Comparison of ENCODE assay signal across 9 mouse cellular contexts in genomic region chr11:3786564-3786963, GRCm38 (mm10).
DNase-seq lines count a peak whose midpoint lies in the region; ATAC-seq and TF ChIP-seq lines count a peak whose summit lies in the region.
"Had no signal": no experiment of that assay in that cellular context is flagged by ENCODE, and none has a peak within 500 bp of the region (broad histone marks: within the 10 kb centered on the region; RNA-seq: fewer than 3 reads in every experiment).

No protein-coding gene starts in this region.

- peak; percentile 94 for DNase-seq in 3T3-L1 (ENCODE audit: low read depth, low spot score)
- DNase-seq in adrenal gland, adult 18-20 months (ENCODE audit: low spot score in 2 of 2) = peak; percentile 90 to 93
- DNase-seq in embryo, embryonic 10 days (ENCODE audit: low spot score) = peak; percentile 92
- peak; percentile 51 for DNase-seq in gastrocnemius, postnatal 25 days
- DNase-seq in kidney, postnatal 0 days (ENCODE audit: low spot score) = peak; percentile 93
- peak; percentile 36 to 49 (median 39) for DNase-seq in liver, embryonic 14.5 days (ENCODE audit: low read depth in 3 of 3, low spot score in 3 of 3)
- DNase-seq in thymus, adult 18-20 months = peak; percentile 16 to 34

- no peak overlapping the region for H3K4me3 ChIP-seq in kidney, postnatal 0 days (replicated peaks; ENCODE audit: low read depth, low read length)
- no peak overlapping the region for H3K4me3 ChIP-seq in liver, embryonic 14.5 days (ENCODE audit: insufficient read depth in 1 of 2, low read depth in 2 of 2, low read length in 2 of 2)
- no peak overlapping the region for H3K4me3 ChIP-seq in neural tube, embryonic 15.5 days (replicated peaks)
- H3K4me3 ChIP-seq: embryonic facial prominence, embryonic 15.5 days had no signal

- TF ChIP-seq CTCF in kidney, postnatal 0 days (IDR thresholded peaks at IDR 0.05; ENCODE audit: low read depth) = peak; percentile 98
- peak; percentile 92 for TF ChIP-seq CTCF in liver, embryonic 14.5 days (IDR thresholded peaks at IDR 0.05; ENCODE audit: low read depth)

- 27% methylated on average over 6 of the region's 6 CpGs for WGBS in kidney, postnatal 0 days
- 23% methylated on average over 6 of the region's 6 CpGs for WGBS in liver, embryonic 14.5 days (ENCODE audit: insufficient replicate concordance)
- 16% methylated on average over 6 of the region's 6 CpGs for WGBS in neural tube, embryonic 15.5 days

- no peak overlapping the region for H3K27ac ChIP-seq in kidney, postnatal 0 days
- no peak overlapping the region for H3K27ac ChIP-seq in liver, embryonic 14.5 days
- no peak overlapping the region for H3K27ac ChIP-seq in neural tube, embryonic 15.5 days (replicated peaks)
- H3K27ac ChIP-seq: embryonic facial prominence, embryonic 15.5 days had no signal

- no peaks in the 10 kb centered on the region for H3K27me3 ChIP-seq in kidney, postnatal 0 days (ENCODE audit: insufficient read depth, low read length)
- H3K27me3 ChIP-seq in liver, embryonic 14.5 days (ENCODE audit: control insufficient read depth, insufficient read depth, low read length) = no peaks in the 10 kb centered on the region; the same call in 1 of the 2 replicates
- H3K27me3 ChIP-seq in neural tube, embryonic 15.5 days (replicated peaks) = peaks cover 6% of the 10 kb centered on the region; the same call in 1 of the 2 replicates
- H3K27me3 ChIP-seq: embryonic facial prominence, embryonic 15.5 days had no signal

- no peak for ATAC-seq in kidney, postnatal 0 days (replicated peaks; ENCODE audit: low FRiP score, low read depth)
- ATAC-seq in liver, embryonic 14.5 days (ENCODE audit: insufficient read depth) = no peak
- peak; percentile 70 for ATAC-seq in neural tube, embryonic 15.5 days (ENCODE audit: low FRiP score)

- no peaks in the 10 kb centered on the region for H3K9me3 ChIP-seq in kidney, postnatal 0 days (replicated peaks; ENCODE audit: low read length)
- no peaks in the 10 kb centered on the region for H3K9me3 ChIP-seq in liver, embryonic 14.5 days (ENCODE audit: control insufficient read depth, low read length)
- 0 out of 2 replicates have a peak, but pooled peaks cover 4% of the 10 kb centered on the region for H3K9me3 ChIP-seq in neural tube, embryonic 15.5 days (replicated peaks)
- H3K9me3 ChIP-seq: embryonic facial prominence, embryonic 15.5 days had no signal

- no peak for TF ChIP-seq EP300 in liver, embryonic 14.5 days (IDR thresholded peaks at IDR 0.05; ENCODE audit: low read depth)

- no peaks in the 10 kb centered on the region for H3K36me3 ChIP-seq in kidney, postnatal 0 days (ENCODE audit: insufficient read depth, low read length)
- no peaks in the 10 kb centered on the region for H3K36me3 ChIP-seq in liver, embryonic 14.5 days (replicated peaks; ENCODE audit: control insufficient read depth, insufficient read depth, low read depth)
- no peaks in the 10 kb centered on the region for H3K36me3 ChIP-seq in neural tube, embryonic 15.5 days
- H3K36me3 ChIP-seq: embryonic facial prominence, embryonic 15.5 days had no signal

- H3K4me1 ChIP-seq in kidney, postnatal 0 days (replicated peaks; ENCODE audit: insufficient read depth, low read length) = no peaks in the 10 kb centered on the region
- H3K4me1 ChIP-seq in liver, embryonic 14.5 days (replicated peaks; ENCODE audit: control insufficient read depth in 2 of 2, insufficient read depth in 2 of 2, low read length in 1 of 2) = no peaks in the 10 kb centered on the region
- no peaks in the 10 kb centered on the region for H3K4me1 ChIP-seq in neural tube, embryonic 15.5 days
- H3K4me1 ChIP-seq: embryonic facial prominence, embryonic 15.5 days had no signal

- no peak overlapping the region for H3K4me2 ChIP-seq in kidney, postnatal 0 days (ENCODE audit: low read length)
- no peak overlapping the region for H3K4me2 ChIP-seq in liver, embryonic 14.5 days (ENCODE audit: low read depth)
- H3K4me2 ChIP-seq in neural tube, embryonic 15.5 days = no peak overlapping the region
- H3K4me2 ChIP-seq: embryonic facial prominence, embryonic 15.5 days had no signal

- H3K9ac ChIP-seq in kidney, postnatal 0 days (ENCODE audit: low read depth, low read length) = no peak overlapping the region
- H3K9ac ChIP-seq in liver, embryonic 14.5 days (replicated peaks) = no peak overlapping the region
- H3K9ac ChIP-seq in neural tube, embryonic 15.5 days (replicated peaks) = no peak overlapping the region
- H3K9ac ChIP-seq: embryonic facial prominence, embryonic 15.5 days had no signal

Comparison
In these comparisons a context has a peak if more than half of its experiments do, and no peak if none do; other contexts are left out.
1. DNase-seq: peak in every context shown above with its lines; median percentile 94 in 3T3-L1; 93 in kidney, postnatal 0 days; 92 in embryo, embryonic 10 days; 92 in adrenal gland, adult 18-20 months; 51 in gastrocnemius, postnatal 25 days; 39 in liver, embryonic 14.5 days; 25 in thymus, adult 18-20 months.